Mouse (Mus musculus) left cerebral cortex, adult 2 months (tissue): ENCODE results near the gene Haao. TPM values are rescaled to one million over a fixed set of nuclear protein-coding genes. Genes with fewer than 3 reads are reported as not detected.

Source experiments
- DNase-seq, 2 experiments: peaks; one replicate each; pipeline ENCODE4 v3.0.0; 2021 to 2022; ENCODE audit warnings: low spot score in 2 of 2, mixed read lengths in 1 of 2; ENCODE audit errors: extremely low spot score in 1 of 2
- H3K27ac ChIP-seq: fragments of 200-600 bp; 2 replicates; pipeline ENCODE4 v1.8.1; 2022
- H3K4me3 ChIP-seq: fragments of 200-600 bp; 2 replicates; pipeline ENCODE4 v1.8.1; 2022
- CTCF ChIP-seq: fragments of 200-600 bp; IDR thresholded peaks from 2 replicates; pipeline ENCODE4 v1.8.1; 2022; ENCODE audit warnings: antibody characterized with exemption, mild to moderate bottlenecking, moderate library complexity
- intact Hi-C: fragments of 180-260 bp; cut with DNase I; formaldehyde crosslinking; loops from one replicate; pipeline ENCODE4 v1.15.1; 2025
- total RNA-seq, 2 experiments: library from RNA; stranded (reverse); gene quantifications; 2 replicates each; pipeline ENCODE4 v1.2.3; 2021

Gene Haao
- total RNA-seq, 2 experiments from 2014 or later, result not detected

DNA sequence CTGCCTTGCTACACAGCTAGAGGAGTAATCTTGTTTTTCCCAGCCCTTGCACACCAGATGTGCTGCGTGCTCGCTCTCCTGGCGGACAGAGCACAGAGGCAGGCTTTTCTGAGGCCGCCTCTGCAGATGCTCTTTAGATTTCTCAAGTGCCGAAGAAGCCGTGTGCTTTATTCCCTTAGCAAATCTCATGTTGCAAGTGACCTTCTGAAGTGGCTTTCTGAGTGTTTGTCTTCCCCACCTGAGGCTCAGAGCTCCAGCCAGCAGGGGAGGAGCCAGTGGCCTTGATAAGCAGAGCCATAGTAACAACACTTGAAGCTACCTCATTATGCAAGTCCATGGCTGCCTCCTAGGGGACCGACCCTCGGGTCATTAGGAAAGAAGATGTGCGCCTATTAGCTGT, 43.8 kb downstream of the Haao start:
- TF ChIP-seq CTCF, result no peak
- Histone ChIP-seq H3K4me3 (no peak overlapping the region), H3K27ac (no peak overlapping the region)
- DNase-seq, result no peak
- intact Hi-C loops, result no loop called here

DNA sequence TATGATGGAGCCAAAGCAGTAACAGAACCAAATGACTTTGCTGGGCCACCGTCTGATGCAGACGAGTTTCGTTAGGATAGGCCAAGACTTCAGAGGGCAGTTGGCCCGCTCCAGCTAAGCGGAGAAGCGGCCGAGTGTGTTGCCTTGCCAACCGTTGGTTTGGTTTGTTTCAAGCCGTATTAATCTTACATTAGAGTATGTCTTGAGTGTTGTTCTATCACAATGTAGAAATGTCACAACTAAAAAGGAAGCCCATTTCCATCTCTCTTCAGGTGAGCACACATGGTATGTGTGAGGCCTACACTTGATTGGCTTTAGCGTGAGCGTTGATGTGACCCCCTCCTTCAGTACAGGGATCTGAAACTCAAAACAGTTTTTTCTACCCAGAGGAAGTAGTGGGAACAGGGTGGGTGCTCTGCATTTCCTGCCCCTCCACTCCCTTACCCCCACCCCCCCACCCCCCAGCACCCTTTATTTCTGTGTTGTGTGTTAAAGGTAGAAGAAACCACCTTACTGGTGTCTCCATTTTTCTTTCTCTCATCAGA, 48.2 kb downstream of the Haao start:
- no peak for DNase-seq

DNA sequence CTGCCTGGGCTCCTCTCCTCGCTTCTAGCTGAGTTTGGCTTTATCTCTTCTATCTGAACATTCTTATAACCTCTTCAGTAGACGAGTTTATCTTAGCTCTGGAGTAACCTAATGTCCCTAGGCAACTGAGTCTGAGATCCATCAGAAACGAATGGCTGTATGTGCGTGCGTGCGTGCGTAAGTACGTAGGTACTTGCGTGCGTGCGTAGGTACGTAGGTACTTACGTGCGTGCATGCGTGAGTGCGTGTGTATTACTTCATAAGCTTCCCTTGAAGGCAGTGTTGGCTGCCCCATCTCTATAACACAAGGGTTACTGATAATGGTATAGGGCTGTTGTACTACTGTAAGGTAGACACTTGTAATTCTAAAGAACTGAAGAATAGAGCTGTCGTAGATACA, 52.6 kb downstream of the Haao start:
- intact Hi-C loops, result no loop called here
- DNase-seq, result no peak
- TF ChIP-seq CTCF, result no peak

More for the DNA sequence above, 48.2 kb downstream of the Haao start:
- Histone ChIP-seq H3K27ac (no peak overlapping the region), H3K4me3 (no peak overlapping the region)
- intact Hi-C loops, result no loop called here
- no peak for TF ChIP-seq CTCF

DNA sequence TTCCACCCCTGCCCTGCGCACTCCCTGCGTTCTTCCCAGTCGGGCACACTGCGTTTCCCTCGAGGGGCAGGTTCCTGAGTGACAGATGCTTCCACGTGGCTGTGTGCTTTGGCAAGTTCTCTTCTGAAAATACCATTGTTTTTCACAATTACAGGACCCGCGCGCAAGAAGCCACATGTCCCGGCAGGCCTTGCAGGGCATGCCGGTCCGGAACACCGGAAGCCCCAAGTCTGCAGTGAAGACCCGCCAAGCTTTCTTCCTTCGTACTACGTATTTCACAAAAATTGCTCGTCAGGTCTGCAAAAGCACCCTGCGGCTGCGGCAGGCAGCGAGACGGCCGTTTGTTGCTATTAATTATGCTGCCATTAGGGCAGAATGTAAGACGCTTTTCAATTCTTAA, 55.4 kb downstream of the Haao start:
- no peak for TF ChIP-seq CTCF
- Histone ChIP-seq H3K27ac (no peak overlapping the region), H3K4me3 (peak overlapping the region; percentile 9; the same call in 1 of the 2 replicates)
- no peak for DNase-seq
- intact Hi-C loops, result no loop called here

More for the DNA sequence above, 52.6 kb downstream of the Haao start:
- no peak overlapping the region for H3K4me3 ChIP-seq
- no peak overlapping the region for H3K27ac ChIP-seq

DNA sequence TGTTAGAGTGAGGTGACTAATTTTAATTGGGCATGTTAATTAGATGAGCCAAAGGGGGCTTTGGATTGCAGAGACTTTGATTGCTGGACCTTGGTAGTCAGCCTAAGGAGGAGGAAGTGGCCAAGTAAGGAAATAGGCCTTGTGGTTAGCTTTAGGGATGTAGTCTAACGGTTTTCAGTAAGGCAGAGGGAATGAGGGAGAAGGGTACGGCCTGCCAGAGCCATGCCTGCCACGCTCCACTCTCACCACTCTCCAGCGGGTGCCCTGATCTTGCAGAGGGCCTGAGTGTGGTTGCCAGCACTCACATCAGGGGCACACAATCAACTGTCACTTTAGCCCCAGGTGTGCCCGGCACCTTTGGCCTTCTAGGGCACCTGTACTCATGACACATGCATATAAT, 57.6 kb downstream of the Haao start:
- Histone ChIP-seq H3K27ac (no peak overlapping the region), H3K4me3 (no peak overlapping the region)
- intact Hi-C loops, result no loop called here
- no peak for TF ChIP-seq CTCF
- DNase-seq, result no peak

DNA sequence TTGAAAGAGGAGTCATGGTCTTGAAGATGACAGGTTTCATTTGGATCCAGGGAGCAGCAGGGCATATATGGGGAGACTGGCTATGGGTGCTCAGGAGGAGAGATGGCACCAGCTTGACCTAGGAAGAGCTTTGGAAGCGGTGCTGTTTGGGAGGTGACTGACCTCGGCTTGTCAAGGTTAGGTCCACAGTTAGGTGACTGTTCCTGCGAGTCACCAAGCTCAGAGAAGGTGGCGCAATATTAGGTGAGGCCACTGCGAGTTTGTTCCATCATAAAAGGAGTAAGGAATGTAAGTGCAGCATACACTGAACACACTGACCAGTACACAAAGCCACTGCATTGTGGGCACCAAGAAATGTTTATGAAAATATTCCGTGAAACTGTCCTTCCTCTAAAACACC, 61.3 kb downstream of the Haao start:
- DNase-seq, result no peak
- Histone ChIP-seq H3K4me3 (no peak overlapping the region), H3K27ac (no peak overlapping the region)
- no peak for TF ChIP-seq CTCF
- intact Hi-C loops, result no loop called here

DNA sequence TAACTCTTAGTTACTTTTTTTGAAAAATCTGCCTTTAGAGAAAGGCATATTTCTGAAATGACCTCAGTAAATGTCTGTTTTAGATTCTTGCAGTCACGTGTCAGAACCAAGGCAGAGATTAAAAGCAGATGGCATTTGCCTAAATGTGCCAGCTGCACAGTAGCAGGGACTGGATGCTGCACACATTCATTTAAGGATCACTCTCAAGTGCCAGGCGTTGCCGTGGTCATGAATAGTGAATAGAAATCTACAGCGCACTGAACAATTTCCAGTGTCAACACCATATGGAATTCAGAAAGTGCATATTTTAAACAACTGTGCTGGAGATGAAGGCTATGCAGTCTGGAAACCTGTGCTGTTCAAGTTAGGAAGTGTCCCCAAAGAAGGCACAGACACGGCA, 65.0 kb downstream of the Haao start:
- intact Hi-C loops, result loop anchor here (5.0 kb wide), 1 partner anchor 195 kb away; no protein-coding TSS in a partner anchor
- DNase-seq, result peak; percentile 33 to 44
- Histone ChIP-seq H3K27ac (peak overlapping the region; percentile 58; the same call in 1 of the 2 replicates), H3K4me3 (no peak overlapping the region)
- no peak for TF ChIP-seq CTCF

Other genes starting within 250 kb of the Haao start
- gene Kcng3, start 216.1 kb downstream of the Haao start, total RNA-seq, result 10 to 100 TPM; 11.6 to 12.0 TPM
- 10 to 100 TPM; 90.6 to 93.6 TPM for gene Mta3, start 141.8 kb downstream of the Haao start, total RNA-seq